Mouse (Mus musculus): ENCODE results near the gene Nfya. TPM values are rescaled to one million over a fixed set of nuclear protein-coding genes. Genes with fewer than 3 reads are reported as not detected.

The Nfya gene
- total and polyA plus RNA-seq, 3 experiments: 56.9 to 97.8 TPM; not detected in 1

- TF ChIP-seq RCOR1 (IDR thresholded peaks at IDR 0.05; ENCODE audit: low read depth, low read length) (no peak), POLR2AphosphoS2 (IDR thresholded peaks at IDR 0.05; ENCODE audit: low read length) (no peak), GATA1 (IDR thresholded peaks at IDR 0.05; ENCODE audit: low read depth, low read length) (peak; percentile 68)
These were observed 636 bp upstream of the Nfya start (continued) for GRCm38 (mm10) chr17:48410299-48410785.

GRCm38 (mm10) chr17:48408526-48409291 is 997 bp downstream of the Nfya start:
- H3K27ac ChIP-seq (ENCODE audit: control insufficient read depth, low read depth, low read length): peak overlapping the region; percentile 100
- peaks cover 7 to 24% of the 10 kb centered on the region in 2 experiments for H3K4me1 ChIP-seq (ENCODE audit: control insufficient read depth in 1 of 2, insufficient read depth in 2 of 2, low read length in 2 of 2)
- no peaks in the 10 kb centered on the region for H3K27me3 ChIP-seq (ENCODE audit: control insufficient read depth in 1 of 2, insufficient read depth in 2 of 2, low read length in 2 of 2)
- peak overlapping the region; percentile 71 to 84 for H3K4me3 ChIP-seq (ENCODE audit: control insufficient read depth in 1 of 2, insufficient read depth in 1 of 2, low read depth in 2 of 2, low read length in 2 of 2)
- peak; percentile 95 for DNase-seq (ENCODE audit: low read depth, low spot score)
- H3K9me3 ChIP-seq (replicated peaks; ENCODE audit: insufficient read depth, low read length): no peaks in the 10 kb centered on the region
- peak overlapping the region; percentile 98 for H3K9ac ChIP-seq (ENCODE audit: control insufficient read depth, low read depth, low read length, poor library complexity, severe bottlenecking)
- H3K79me2 ChIP-seq (ENCODE audit: control insufficient read depth, insufficient read depth, low read length, poor library complexity): peaks cover 62% of the 10 kb centered on the region
- H3K36me3 ChIP-seq (ENCODE audit: control insufficient read depth in 1 of 2, insufficient read depth in 2 of 2, low read length in 2 of 2): peaks cover 4 to 49% of the 10 kb centered on the region in 2 experiments; a peak in 3 of 4 replicates
- TF ChIP-seq USF2 (IDR thresholded peaks at IDR 0.05; ENCODE audit: borderline replicate concordance in 1 of 2, insufficient read depth in 1 of 2, low read depth in 1 of 2, low read length in 2 of 2) (no peak), SIN3A (IDR thresholded peaks at IDR 0.05; ENCODE audit: low read length) (peak; percentile 83), TCF12 (IDR thresholded peaks at IDR 0.05; ENCODE audit: low read depth, low read length) (peak; percentile 82), MAFK (IDR thresholded peaks at IDR 0.05; ENCODE audit: borderline replicate concordance, low read depth, low read length) (no peak), HCFC1 (IDR thresholded peaks at IDR 0.05; ENCODE audit: low read depth, low read length) (peak; percentile 73), NELFE (IDR thresholded peaks at IDR 0.05; ENCODE audit: low read depth, low read length) (peak; percentile 38; the same call in 1 of the 2 replicates), MEF2A (IDR thresholded peaks at IDR 0.05; ENCODE audit: extremely low read depth, insufficient replicate concordance, low read depth, low read length, poor library complexity, severe bottlenecking) (no peak), CTCF (IDR thresholded peaks at IDR 0.05 in 2 of 3, conservative IDR thresholded peaks at IDR 0.05 in 1 of 3; ENCODE audit: control insufficient read depth in 1 of 3, insufficient read depth in 1 of 3, low read depth in 2 of 3, low read length in 3 of 3, poor library complexity in 1 of 3, severe bottlenecking in 1 of 3) (no peak), BHLHE40 (IDR thresholded peaks at IDR 0.05; ENCODE audit: borderline replicate concordance, low read depth, low read length) (no peak), TAL1 (IDR thresholded peaks at IDR 0.05; ENCODE audit: low read length) (peak; percentile 88), POLR2A (IDR thresholded peaks at IDR 0.05; ENCODE audit: control insufficient read depth in 1 of 2, insufficient read depth in 1 of 2, low read depth in 1 of 2, low read length in 2 of 2, poor library complexity in 1 of 2) (peak in 1 of 2 experiments; percentile 65; a peak in 2 of 4 replicates), MAX (IDR thresholded peaks at IDR 0.05; ENCODE audit: low read length) (no peak; the same call in 1 of the 2 replicates), NRF1 (IDR thresholded peaks at IDR 0.05; ENCODE audit: insufficient read depth, low read depth, low read length, poor library complexity, severe bottlenecking) (peak; percentile 35; the same call in 1 of the 2 replicates), GATA1 (IDR thresholded peaks at IDR 0.05; ENCODE audit: low read depth, low read length) (peak; percentile 84), E2F4 (IDR thresholded peaks at IDR 0.05; ENCODE audit: borderline replicate concordance, low read depth, low read length) (peak; percentile 82), ZMIZ1 (IDR thresholded peaks at IDR 0.05; ENCODE audit: low read depth, low read length) (peak; percentile 71; the same call in 1 of the 2 replicates), MYC (IDR thresholded peaks at IDR 0.05; ENCODE audit: low read depth, low read length) (no peak; the same call in 1 of the 2 replicates), USF1 (IDR thresholded peaks at IDR 0.05; ENCODE audit: low read depth, low read length) (no peak), CHD1 (IDR thresholded peaks at IDR 0.05; ENCODE audit: low read depth, low read length) (peak; percentile 68; the same call in 1 of the 2 replicates), CHD2 (IDR thresholded peaks at IDR 0.05; ENCODE audit: low read length) (no peak), SMC3 (IDR thresholded peaks at IDR 0.05; ENCODE audit: low read depth, low read length) (no peak), ZNF384 (IDR thresholded peaks at IDR 0.05; ENCODE audit: low read depth, low read length) (no peak), RCOR1 (IDR thresholded peaks at IDR 0.05; ENCODE audit: low read depth, low read length) (0 out of 2 replicates have a peak, but pooled peaks have one; percentile 49), MAZ (IDR thresholded peaks at IDR 0.05; ENCODE audit: low read depth, low read length) (0 out of 2 replicates have a peak, but pooled peaks have one; percentile 42), POLR2AphosphoS5 (IDR thresholded peaks at IDR 0.05; ENCODE audit: borderline replicate concordance, low read depth, low read length) (peak; percentile 22; the same call in 1 of the 2 replicates), GABPA (IDR thresholded peaks at IDR 0.05; ENCODE audit: low read depth, low read length) (no peak), KAT2A (conservative IDR thresholded peaks at IDR 0.05; ENCODE audit: low read depth, low read length) (no peak; the same call in 1 of the 2 replicates), MYB (IDR thresholded peaks at IDR 0.05; ENCODE audit: low read depth, low read length) (no peak), TBP (IDR thresholded peaks at IDR 0.05; ENCODE audit: low read depth, low read length) (no peak; the same call in 1 of the 2 replicates), ZKSCAN1 (IDR thresholded peaks at IDR 0.05; ENCODE audit: low read depth, low read length) (no peak), RAD21 (IDR thresholded peaks at IDR 0.05; ENCODE audit: low read depth, low read length) (no peak)
